Comparison of ENCODE assay signal across 34 mouse cellular contexts in genomic region chr16:38776342-38776741, GRCm38 (mm10). TPM values are rescaled to one million over a fixed set of nuclear protein-coding genes. Genes with fewer than 3 reads are reported as not detected.
DNase-seq lines count a peak whose midpoint lies in the region; ATAC-seq and TF ChIP-seq lines count a peak whose summit lies in the region.
"Had no signal": no experiment of that assay in that cellular context is flagged by ENCODE, and none has a peak within 500 bp of the region (broad histone marks: within the 10 kb centered on the region; RNA-seq: fewer than 3 reads in every experiment).

No protein-coding gene starts in this region.

- no peak overlapping the region for H3K9ac ChIP-seq in intestine, postnatal 0 days (ENCODE audit: low read depth, low read length)
- H3K9ac ChIP-seq in intestine, embryonic 15.5 days = no peak overlapping the region
- no peak overlapping the region for H3K9ac ChIP-seq in liver, postnatal 0 days (replicated peaks)
- no peak overlapping the region for H3K9ac ChIP-seq in liver, embryonic 11.5 days (ENCODE audit: low read depth, low read length)
- H3K9ac ChIP-seq: embryonic facial prominence, embryonic 13.5 days; forebrain, embryonic 15.5 days; hindbrain, embryonic 12.5 days; limb, embryonic 13.5 days; liver, embryonic 13.5 days; lung, embryonic 15.5 days; neural tube, embryonic 15.5 days; stomach, embryonic 15.5 days had no signal

- peak; percentile 50 for TF ChIP-seq CTCF in intestine, postnatal 0 days (IDR thresholded peaks at IDR 0.05; ENCODE audit: low read depth)
- peak; percentile 24; the same call in 1 of the 2 replicates for TF ChIP-seq CTCF in liver, postnatal 0 days (IDR thresholded peaks at IDR 0.05; ENCODE audit: low read depth)
- TF ChIP-seq CTCF in E14TG2a.4 (conservative IDR thresholded peaks at IDR 0.05; ENCODE audit: low read length) = 0 out of 2 replicates have a peak, but pooled peaks have one; percentile 8

- H3K4me2 ChIP-seq in intestine, postnatal 0 days (replicated peaks; ENCODE audit: low read depth) = no peak overlapping the region
- no peak overlapping the region for H3K4me2 ChIP-seq in intestine, embryonic 15.5 days (replicated peaks)
- no peak overlapping the region for H3K4me2 ChIP-seq in liver, postnatal 0 days (ENCODE audit: low read depth, low read length)
- H3K4me2 ChIP-seq in liver, embryonic 11.5 days = no peak overlapping the region
- H3K4me2 ChIP-seq: embryonic facial prominence, embryonic 13.5 days; forebrain, embryonic 15.5 days; hindbrain, embryonic 12.5 days; limb, embryonic 13.5 days; liver, embryonic 13.5 days; lung, embryonic 15.5 days; neural tube, embryonic 15.5 days; stomach, embryonic 15.5 days had no signal

- no peak overlapping the region for H3K4me3 ChIP-seq in intestine, postnatal 0 days (ENCODE audit: low read depth, low read length)
- H3K4me3 ChIP-seq in intestine, embryonic 15.5 days (replicated peaks) = no peak overlapping the region
- no peak overlapping the region for H3K4me3 ChIP-seq in liver, postnatal 0 days (ENCODE audit: low read depth, low read length)
- H3K4me3 ChIP-seq in liver, embryonic 11.5 days (ENCODE audit: low read depth, low read length) = no peak overlapping the region
- H3K4me3 ChIP-seq in E14TG2a.4 (replicated peaks; ENCODE audit: low read length) = no peak overlapping the region
- H3K4me3 ChIP-seq in hindbrain, embryonic 10.5 days = no peak overlapping the region
- H3K4me3 ChIP-seq: embryonic facial prominence, embryonic 13.5 days; forebrain, embryonic 10.5 days; forebrain, embryonic 15.5 days; hindbrain, embryonic 12.5 days; limb, embryonic 13.5 days; liver, embryonic 13.5 days; lung, embryonic 15.5 days; neural tube, embryonic 15.5 days; stomach, embryonic 15.5 days had no signal

- ATAC-seq in intestine, postnatal 0 days = no peak
- no peak for ATAC-seq in intestine, embryonic 15.5 days
- no peak for ATAC-seq in liver, postnatal 0 days
- no peak for ATAC-seq in liver, embryonic 11.5 days (replicated peaks; ENCODE audit: low FRiP score)
- ATAC-seq: forebrain, embryonic 15.5 days; hindbrain, postnatal 0 days had no signal

- no peaks in the 10 kb centered on the region for H3K27me3 ChIP-seq in intestine, postnatal 0 days (replicated peaks; ENCODE audit: control insufficient read depth, insufficient read depth, low read length)
- H3K27me3 ChIP-seq in intestine, embryonic 15.5 days (replicated peaks) = no peaks in the 10 kb centered on the region
- H3K27me3 ChIP-seq in liver, postnatal 0 days (ENCODE audit: insufficient read depth, low read length) = no peaks in the 10 kb centered on the region
- H3K27me3 ChIP-seq in liver, embryonic 11.5 days (replicated peaks; ENCODE audit: control insufficient read depth, insufficient read depth, low read length) = peaks cover 3% of the 10 kb centered on the region
- peaks cover 3% of the 10 kb centered on the region for H3K27me3 ChIP-seq in E14TG2a.4 (ENCODE audit: insufficient read depth, low read length)
- H3K27me3 ChIP-seq in hindbrain, embryonic 10.5 days (ENCODE audit: insufficient read depth, poor library complexity, severe bottlenecking) = no peaks in the 10 kb centered on the region
- H3K27me3 ChIP-seq: embryonic facial prominence, embryonic 13.5 days; forebrain, embryonic 15.5 days; hindbrain, embryonic 12.5 days; limb, embryonic 13.5 days; lung, embryonic 15.5 days; neural tube, embryonic 15.5 days; stomach, embryonic 15.5 days had no signal

- H3K36me3 ChIP-seq in intestine, postnatal 0 days (ENCODE audit: control insufficient read depth, insufficient read depth) = no peaks in the 10 kb centered on the region
- no peaks in the 10 kb centered on the region for H3K36me3 ChIP-seq in intestine, embryonic 15.5 days
- no peaks in the 10 kb centered on the region for H3K36me3 ChIP-seq in liver, postnatal 0 days (replicated peaks; ENCODE audit: insufficient read depth, low read length)
- no peaks in the 10 kb centered on the region for H3K36me3 ChIP-seq in liver, embryonic 11.5 days (ENCODE audit: control insufficient read depth, insufficient read depth, low read length)
- no peaks in the 10 kb centered on the region for H3K36me3 ChIP-seq in E14TG2a.4 (ENCODE audit: insufficient read depth, low read length)
- no peaks in the 10 kb centered on the region for H3K36me3 ChIP-seq in hindbrain, embryonic 10.5 days
- H3K36me3 ChIP-seq: embryonic facial prominence, embryonic 13.5 days; forebrain, embryonic 10.5 days; forebrain, embryonic 15.5 days; G1E; hindbrain, embryonic 12.5 days; limb, embryonic 13.5 days; liver, embryonic 13.5 days; lung, embryonic 15.5 days; neural tube, embryonic 15.5 days; stomach, embryonic 15.5 days had no signal

- H3K27ac ChIP-seq in intestine, postnatal 0 days (ENCODE audit: low read depth, low read length) = no peak overlapping the region
- H3K27ac ChIP-seq in intestine, embryonic 15.5 days = no peak overlapping the region
- no peak overlapping the region for H3K27ac ChIP-seq in liver, postnatal 0 days (ENCODE audit: low read depth)
- H3K27ac ChIP-seq in liver, embryonic 11.5 days (ENCODE audit: low read depth, low read length) = no peak overlapping the region
- H3K27ac ChIP-seq in hindbrain, embryonic 10.5 days = no peak overlapping the region
- H3K27ac ChIP-seq: embryonic facial prominence, embryonic 13.5 days; forebrain, embryonic 10.5 days; forebrain, embryonic 15.5 days; hindbrain, embryonic 12.5 days; hindbrain, postnatal 0 days; limb, embryonic 13.5 days; liver, embryonic 13.5 days; lung, embryonic 15.5 days; macrophage; neural tube, embryonic 15.5 days; stomach, embryonic 15.5 days had no signal

- TF ChIP-seq EP300 in liver, postnatal 0 days (IDR thresholded peaks at IDR 0.05; ENCODE audit: low read depth) = no peak

- 0 out of 2 replicates have a peak, but pooled peaks cover 5% of the 10 kb centered on the region for H3K4me1 ChIP-seq in intestine, postnatal 0 days (replicated peaks; ENCODE audit: control insufficient read depth, insufficient read depth, low read length)
- H3K4me1 ChIP-seq in intestine, embryonic 15.5 days (replicated peaks) = 0 out of 2 replicates have a peak, but pooled peaks cover 13% of the 10 kb centered on the region
- no peaks in the 10 kb centered on the region for H3K4me1 ChIP-seq in liver, postnatal 0 days (ENCODE audit: insufficient read depth)
- no peaks in the 10 kb centered on the region for H3K4me1 ChIP-seq in liver, embryonic 11.5 days (replicated peaks; ENCODE audit: control insufficient read depth, insufficient read depth, low read length)
- H3K4me1 ChIP-seq in E14TG2a.4 (replicated peaks; ENCODE audit: low read depth, low read length) = 0 out of 2 replicates have a peak, but pooled peaks cover 4% of the 10 kb centered on the region
- H3K4me1 ChIP-seq in hindbrain, embryonic 10.5 days (replicated peaks) = peaks cover 10% of the 10 kb centered on the region; the same call in 1 of the 2 replicates
- H3K4me1 ChIP-seq: embryonic facial prominence, embryonic 13.5 days; forebrain, embryonic 15.5 days; liver, embryonic 13.5 days; stomach, embryonic 15.5 days had no signal

- WGBS in intestine, postnatal 0 days = 61% methylated on average over 6 of the region's 6 CpGs
- WGBS in intestine, embryonic 15.5 days = 60% methylated on average over 6 of the region's 6 CpGs
- 54% methylated on average over 6 of the region's 6 CpGs for WGBS in liver, postnatal 0 days (ENCODE audit: insufficient replicate concordance)
- 55% methylated on average over 6 of the region's 6 CpGs for WGBS in liver, embryonic 11.5 days
- 57% methylated on average over 6 of the region's 6 CpGs for WGBS in hindbrain, embryonic 10.5 days

- H3K9me3 ChIP-seq in intestine, postnatal 0 days (ENCODE audit: control insufficient read depth) = no peaks in the 10 kb centered on the region
- H3K9me3 ChIP-seq in intestine, embryonic 15.5 days = no peaks in the 10 kb centered on the region
- no peaks in the 10 kb centered on the region for H3K9me3 ChIP-seq in liver, postnatal 0 days (ENCODE audit: low read length)
- H3K9me3 ChIP-seq in liver, embryonic 11.5 days (ENCODE audit: control insufficient read depth, low read length) = no peaks in the 10 kb centered on the region
- H3K9me3 ChIP-seq in E14TG2a.4 (ENCODE audit: low read length) = no peaks in the 10 kb centered on the region
- no peaks in the 10 kb centered on the region for H3K9me3 ChIP-seq in hindbrain, embryonic 10.5 days
- H3K9me3 ChIP-seq: embryonic facial prominence, embryonic 13.5 days; forebrain, embryonic 10.5 days; forebrain, embryonic 15.5 days; G1E; hindbrain, embryonic 12.5 days; limb, embryonic 13.5 days; liver, embryonic 13.5 days; lung, embryonic 15.5 days; neural tube, embryonic 15.5 days; stomach, embryonic 15.5 days had no signal

- no peak for DNase-seq in liver, postnatal 0 days
- no peak for DNase-seq in liver, embryonic 11.5 days (ENCODE audit: low spot score)
- peak; percentile 9 for DNase-seq in induced T-regulatory cell, adult 2 months (ENCODE audit: low read depth)
- DNase-seq in hindbrain, embryonic 10.5 days (ENCODE audit: low spot score) = no peak
- no peak for DNase-seq in urinary bladder, adult 18-20 months (ENCODE audit: low spot score in 2 of 2)
- DNase-seq: adrenal gland, postnatal 14 days; cerebellum, adult 11 months; cerebellum, adult 9-11 months; heart, postnatal 14 days; kidney, adult 11 months; layer of hippocampus, adult 9-11 months; liver, embryonic 13.5 days; midbrain, embryonic 14.5 days; retina, postnatal 1 day; right cerebral cortex, postnatal 14 days; thymus, postnatal 14 days had no signal

RNA-seq across cellular contexts. Expression of gene Upk1b, which starts 23.8 kb away (rescaled TPM):
- 12.3 and 12.7 TPM in 2 replicates for polyA plus RNA-seq in intestine, postnatal 0 days (2015; fragmentation: Nextera tagmentation; extraction: Ambion mirVana)
- polyA plus RNA-seq in intestine, embryonic 15.5 days (2015; fragmentation: Nextera tagmentation; extraction: Ambion mirVana) = 14.4 and 16.8 TPM in 2 replicates
- polyA plus RNA-seq in liver, postnatal 0 days (2015; fragmentation: Nextera tagmentation; extraction: Ambion mirVana) = 2.6 and 2.8 TPM in 2 replicates
- 5.3 and 6.5 TPM in 2 replicates for polyA plus RNA-seq in liver, embryonic 11.5 days (2014; fragmentation: Nextera tagmentation; extraction: Ambion mirVana)
- polyA plus RNA-seq in hindbrain, embryonic 10.5 days (2016; fragmentation: Nextera tagmentation; extraction: Ambion mirVana) = 0.52 and 1.8 TPM in 2 replicates
- polyA plus RNA-seq: forebrain, embryonic 15.5 days; G1E; macrophage had no signal

RNA-seq across cellular contexts. Expression of gene B4galt4, which starts 34.3 kb away (rescaled TPM):
- polyA plus RNA-seq in intestine, postnatal 0 days (2015; fragmentation: Nextera tagmentation; extraction: Ambion mirVana) = 21.2 and 23.5 TPM in 2 replicates
- 21.5 and 22.1 TPM in 2 replicates for polyA plus RNA-seq in intestine, embryonic 15.5 days (2015; fragmentation: Nextera tagmentation; extraction: Ambion mirVana)
- 3.0 and 3.4 TPM in 2 replicates for polyA plus RNA-seq in liver, postnatal 0 days (2015; fragmentation: Nextera tagmentation; extraction: Ambion mirVana)
- polyA plus RNA-seq in liver, embryonic 11.5 days (2014; fragmentation: Nextera tagmentation; extraction: Ambion mirVana) = 9.6 and 10.2 TPM in 2 replicates
- polyA plus RNA-seq in hindbrain, embryonic 10.5 days (2016; fragmentation: Nextera tagmentation; extraction: Ambion mirVana) = 25.5 and 25.6 TPM in 2 replicates
- polyA plus RNA-seq: G1E had no signal

RNA-seq across cellular contexts. Expression of gene 4930435E12Rik, which starts 52.2 kb away (rescaled TPM):
- not detected in 2 replicates for polyA plus RNA-seq in intestine, postnatal 0 days (2015; fragmentation: Nextera tagmentation; extraction: Ambion mirVana)
- not detected in 2 replicates for polyA plus RNA-seq in intestine, embryonic 15.5 days (2015; fragmentation: Nextera tagmentation; extraction: Ambion mirVana)
- polyA plus RNA-seq in liver, postnatal 0 days (2015; fragmentation: Nextera tagmentation; extraction: Ambion mirVana) = not detected in 2 replicates
- not detected in 2 replicates for polyA plus RNA-seq in liver, embryonic 11.5 days (2014; fragmentation: Nextera tagmentation; extraction: Ambion mirVana)
- polyA plus RNA-seq in hindbrain, embryonic 10.5 days (2016; fragmentation: Nextera tagmentation; extraction: Ambion mirVana) = not detected in 2 replicates
- polyA plus RNA-seq: embryonic facial prominence, embryonic 13.5 days; forebrain, embryonic 10.5 days; forebrain, embryonic 15.5 days; frontal cortex, adult 2 months; G1E; heart, embryonic 14.5 days; hindbrain, embryonic 12.5 days; hindbrain, postnatal 0 days; kidney, embryonic 16.5 days; large intestine, adult 2 months; limb, embryonic 13.5 days; liver, embryonic 13.5 days; lung, embryonic 15.5 days; macrophage; midbrain, embryonic 14.5 days; neural tube, embryonic 15.5 days; stomach, embryonic 15.5 days had no signal
